Mouse (Mus musculus) thymus, adult 2 months (tissue): ENCODE data around the gene Cyp3a11. TPM values are rescaled to one million over a fixed set of nuclear protein-coding genes. Genes with fewer than 3 reads are reported as not detected.
"Not testable (repeated sequence)": the region's sequence is repeated elsewhere in the genome, so short reads cannot be mapped to it uniquely, and the experiment has no call there.

ENCODE experiments used
- DNase-seq: peaks from one replicate; pipeline ENCODE4 v3.0.0; 2021
- H3K27ac ChIP-seq: fragments of 200-500 bp; 2 replicates; pipeline ENCODE4 v1.5.1; 2012; ENCODE audit warnings: low read length, control low read depth; ENCODE audit not compliant: control insufficient read depth, insufficient read depth
- H3K27me3 ChIP-seq: fragments of 200-500 bp; 2 replicates; pipeline ENCODE4 v1.6.1; 2012; ENCODE audit warnings: mild to moderate bottlenecking, low read length, moderate library complexity, mixed read lengths; ENCODE audit not compliant: control insufficient read depth, insufficient read depth
- H3K36me3 ChIP-seq: fragments of 200-500 bp; 2 replicates; pipeline ENCODE4 v1.6.1; 2012; ENCODE audit warnings: mild to moderate bottlenecking, low read length, moderate library complexity; ENCODE audit not compliant: control insufficient read depth, insufficient read depth
- H3K4me1 ChIP-seq: fragments of 200-500 bp; replicated peaks from 2 replicates; pipeline ENCODE4 v1.6.1; 2012; ENCODE audit warnings: low read length; ENCODE audit not compliant: control insufficient read depth, insufficient read depth
- H3K4me3 ChIP-seq: fragments of 200-500 bp; 2 replicates; pipeline ENCODE4 v1.5.1; 2012; ENCODE audit warnings: mild to moderate bottlenecking, low read length, control low read depth, moderate library complexity; ENCODE audit not compliant: control insufficient read depth, insufficient read depth
- CTCF ChIP-seq: fragments of 200-500 bp; IDR thresholded peaks from 2 replicates; pipeline ENCODE4 v1.5.1; 2012; ENCODE audit warnings: mild to moderate bottlenecking, control low read depth, low read length, moderate library complexity, borderline replicate concordance; ENCODE audit not compliant: control insufficient read depth, poor library complexity, insufficient read depth; ENCODE audit errors: extremely low read depth
- POLR2A ChIP-seq: fragments of 200-500 bp; IDR thresholded peaks from 2 replicates; pipeline ENCODE4 v1.6.1; 2012; ENCODE audit warnings: mild to moderate bottlenecking, low read length, control low read depth, moderate library complexity; ENCODE audit not compliant: control insufficient read depth, poor library complexity, insufficient read depth; ENCODE audit errors: extremely low read depth
- WGBS: fragments of 180-500 bp; shearing (Covaris S2); methylation state at CpG from one replicate; pipeline ENCODE4 v1.1.7; 2018; 5-methylcytosine and 5-hydroxymethylcytosine counted together
- polyA plus RNA-seq: library from polyadenylated mRNA; depleted of rRNA; stranded (reverse); fragments of >200 nt; gene quantifications from 2 replicates; pipeline ENCODE4 v1.2.3, GENCODE M21; 2012; rRNA removed

Gene Cyp3a11
- polyA plus RNA-seq, 1 experiment = 0.04 TPM

- Histone ChIP-seq H3K4me3 (no peak overlapping the region), H3K36me3 (no peaks in the 10 kb centered on the region), H3K4me1 (no peaks in the 10 kb centered on the region), H3K27ac (no peak overlapping the region), H3K27me3 (no peaks in the 10 kb centered on the region)
- TF ChIP-seq POLR2A = no peak
- TF ChIP-seq CTCF = no peak
- DNase-seq = no peak
Measured at GRCm38 (mm10) chr5:145881207-145881606, 1.4 kb upstream of the Cyp3a11 start.

- not testable (repeated sequence) for H3K27ac ChIP-seq, H3K36me3 ChIP-seq, H3K4me1 ChIP-seq, H3K27me3 ChIP-seq, DNase-seq, H3K4me3 ChIP-seq
Measured at GRCm38 (mm10) chr5:145867433-145867832, 12.3 kb downstream of the Cyp3a11 start.

DNA sequence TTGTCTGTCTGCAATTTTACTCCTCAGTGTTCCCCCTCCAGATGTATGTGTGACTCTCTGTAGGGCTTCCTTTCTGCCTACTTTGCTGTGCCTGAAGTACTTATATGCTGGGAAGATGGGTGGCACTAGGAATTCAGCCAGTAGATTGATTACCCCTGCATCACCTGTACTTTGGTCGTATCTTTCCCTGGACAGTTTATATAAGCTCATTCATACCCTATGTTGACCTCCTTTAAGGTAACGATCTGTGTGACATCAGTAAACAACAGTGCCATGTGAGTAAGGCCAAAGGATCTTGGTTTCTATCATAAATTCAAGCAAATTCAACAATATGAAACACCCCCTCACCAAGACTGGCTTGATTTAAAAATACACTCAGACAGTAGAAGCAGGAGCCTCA is 74.0 kb downstream of the Cyp3a11 start, which contains the start of gene Cyp3a44:
Cyp3a44 (minus strand) TSS at position 79 of the 400 bp plus-strand sequence.
- WGBS = 69% methylated on average over 2 of the region's 2 CpGs
- not testable (repeated sequence) for H3K4me3 ChIP-seq, H3K36me3 ChIP-seq, H3K4me1 ChIP-seq, DNase-seq, H3K27ac ChIP-seq, H3K27me3 ChIP-seq

Other genes starting within 250 kb of the Cyp3a11 start
- gene Cyp3a41a, start 159.8 kb downstream of the Cyp3a11 start, polyA plus RNA-seq = 0.75 TPM in 1 of 2 replicates, not detected in the other
- gene Cyp3a44, start 74.1 kb downstream of the Cyp3a11 start, polyA plus RNA-seq = not detected in 2 replicates
- 0.07 and 0.20 TPM in 2 replicates for gene Cyp3a25, start 129.7 kb upstream of the Cyp3a11 start, polyA plus RNA-seq
- gene Cyp3a59, start 199.3 kb upstream of the Cyp3a11 start, polyA plus RNA-seq = not detected in 2 replicates